Mouse (Mus musculus) liver, postnatal 0 days (tissue): Measurements from ENCODE around the gene Lamtor1. TPM values are rescaled to one million over a fixed set of nuclear protein-coding genes. Genes with fewer than 3 reads are reported as not detected.

Experiments used
- ATAC-seq: fragments of 200-750 bp; cut with Nextera tagmentation; 2 replicates; pipeline ENCODE4 v1.8.0; 2017; ENCODE audit warnings: mild to moderate bottlenecking, moderate library complexity
- DNase-seq: peaks from one replicate; pipeline ENCODE4 v3.0.0-alpha.2; 2016
- H3K27ac ChIP-seq: fragments of 300-500 bp; sonication (generic); 2 replicates; pipeline ENCODE4 v1.5.1; 2014; ENCODE audit warnings: antibody characterized with exemption, moderate library complexity, mild to moderate bottlenecking, low read depth
- H3K27me3 ChIP-seq: fragments of 300-500 bp; sonication (generic); 2 replicates; pipeline ENCODE4 v1.6.1; 2014; ENCODE audit warnings: low read length, control low read depth, mixed read lengths; ENCODE audit not compliant: insufficient read depth
- H3K36me3 ChIP-seq: fragments of 300-500 bp; sonication (generic); replicated peaks from 2 replicates; pipeline ENCODE4 v1.6.1; 2014; ENCODE audit warnings: mild to moderate bottlenecking, control low read depth, low read length, moderate library complexity, mixed read lengths; ENCODE audit not compliant: insufficient read depth
- H3K4me1 ChIP-seq: fragments of 300-500 bp; sonication (generic); 2 replicates; pipeline ENCODE4 v1.6.1; 2014; ENCODE audit warnings: antibody characterized with exemption, mild to moderate bottlenecking, control low read depth; ENCODE audit not compliant: insufficient read depth
- H3K4me2 ChIP-seq: fragments of 300-500 bp; sonication (generic); 2 replicates; pipeline ENCODE4 v1.6.1; 2014; ENCODE audit warnings: low read depth, mild to moderate bottlenecking, low read length, moderate library complexity, mixed read lengths
- H3K4me3 ChIP-seq: fragments of 300-500 bp; sonication (generic); 2 replicates; pipeline ENCODE4 v1.5.1; 2014; ENCODE audit warnings: low read depth, low read length
- H3K9ac ChIP-seq: fragments of 300-500 bp; sonication (generic); replicated peaks from 2 replicates; pipeline ENCODE4 v1.6.1; 2014; ENCODE audit warnings: mild to moderate bottlenecking, moderate library complexity
- H3K9me3 ChIP-seq: fragments of 300-500 bp; sonication (generic); 2 replicates; pipeline ENCODE4 v1.6.1; 2016; ENCODE audit warnings: mild to moderate bottlenecking, control low read depth, low read length, mixed read lengths
- CTCF ChIP-seq: sonication (generic); IDR thresholded peaks from 2 replicates; pipeline ENCODE4 v1.5.1; 2016; ENCODE audit warnings: antibody characterized with exemption, low read depth
- EP300 ChIP-seq: IDR thresholded peaks from 2 replicates; pipeline ENCODE4 v1.6.1; 2016; ENCODE audit warnings: antibody characterized with exemption, low read depth, mild to moderate bottlenecking
- WGBS: fragments of 180-500 bp; shearing (Covaris S2); extraction: QIAGEN DNeasy Blood & Tissue Kit; methylation state at CpG from one replicate; pipeline ENCODE4 v1.1.7; 2014; ENCODE audit not compliant: insufficient replicate concordance; 5-methylcytosine and 5-hydroxymethylcytosine counted together
- polyA plus RNA-seq: library from polyadenylated mRNA; unstranded; fragments of >200 nt; fragmentation: Nextera tagmentation; extraction: Ambion mirVana; gene quantifications from 2 replicates; pipeline ENCODE4 v1.2.1, GENCODE M21; 2015

Gene Lamtor1
- polyA plus RNA-seq, 1 experiment from 2014 or later, result 62.2 TPM

GRCm38 (mm10) chr7:101932551-101932950 is 26.8 kb downstream of the Lamtor1 start:
- DNase-seq, result no peak
- Histone ChIP-seq H3K9me3 (no peaks in the 10 kb centered on the region), H3K4me1 (peaks cover 21% of the 10 kb centered on the region), H3K27ac (no peak overlapping the region), H3K36me3 (no peaks in the 10 kb centered on the region; the same call in 1 of the 2 replicates), H3K4me2 (peak overlapping the region; percentile 96), H3K27me3 (no peaks in the 10 kb centered on the region), H3K4me3 (no peak overlapping the region), H3K9ac (no peak overlapping the region)
- WGBS, result 71% methylated on average over 1 of the region's 1 CpGs
- no peak for TF ChIP-seq EP300
- TF ChIP-seq CTCF, result no peak
- ATAC-seq, result no peak

- Histone ChIP-seq H3K4me1 (peaks cover 21% of the 10 kb centered on the region), H3K9ac (peak overlapping the region; percentile 85), H3K36me3 (no peaks in the 10 kb centered on the region; the same call in 1 of the 2 replicates), H3K4me3 (peak overlapping the region; percentile 77), H3K27ac (peak overlapping the region; percentile 93), H3K9me3 (no peaks in the 10 kb centered on the region), H3K4me2 (peak overlapping the region; percentile 96), H3K27me3 (no peaks in the 10 kb centered on the region)
- ATAC-seq (peak; percentile 40), DNase-seq (peak; percentile 42)
- TF ChIP-seq CTCF, result no peak
- TF ChIP-seq EP300, result no peak
- WGBS, result 4% methylated on average over 15 of the region's 15 CpGs
These were observed 27.6 kb downstream of the Lamtor1 start for GRCm38 (mm10) chr7:101933300-101933699.

- under 1% methylated on average over 40 of the region's 40 CpGs for WGBS
- H3K27ac ChIP-seq, result peak within 1 kb of the TSS; percentile 93
- no peaks in the 10 kb centered on the region; the same call in 1 of the 2 replicates for H3K36me3 ChIP-seq
- peak within 1 kb of the TSS; percentile 96 for H3K4me2 ChIP-seq
- peak within 1 kb of the TSS; percentile 85 for H3K9ac ChIP-seq
- peaks cover 21% of the 10 kb centered on the region for H3K4me1 ChIP-seq
- no peaks in the 10 kb centered on the region for H3K9me3 ChIP-seq
- ATAC-seq (peak; percentile 97), DNase-seq (peak; percentile 97)
- H3K27me3 ChIP-seq, result no peaks in the 10 kb centered on the region
- peak within 1 kb of the TSS; percentile 77 for H3K4me3 ChIP-seq
- TF ChIP-seq CTCF, result no peak
- peak; percentile 75 for TF ChIP-seq EP300
These were observed 28.1 kb downstream of the Lamtor1 start, which contains the start of the genes Lrrc51 and Numa1 for GRCm38 (mm10) chr7:101933751-101934240. Gene Lrrc51, minus strand, starts transcription at chr7:101933895. Gene Numa1, plus strand, starts transcription at chr7:101934111.

- H3K9me3 ChIP-seq, result no peaks in the 10 kb centered on the region
- peak overlapping the region; percentile 26; the same call in 1 of the 2 replicates for H3K9ac ChIP-seq
- H3K4me3 ChIP-seq, result peak overlapping the region; percentile 77; the same call in 1 of the 2 replicates
- ATAC-seq (no peak), DNase-seq (no peak)
- no peak for TF ChIP-seq CTCF
- TF ChIP-seq EP300, result no peak
- H3K4me2 ChIP-seq, result peak overlapping the region; percentile 96
- H3K27ac ChIP-seq, result peak overlapping the region; percentile 5; the same call in 1 of the 2 replicates
- peaks cover 21% of the 10 kb centered on the region for H3K4me1 ChIP-seq
- 82% methylated on average over 4 of the region's 4 CpGs for WGBS
- H3K27me3 ChIP-seq, result no peaks in the 10 kb centered on the region
- no peaks in the 10 kb centered on the region; the same call in 1 of the 2 replicates for H3K36me3 ChIP-seq
These were observed 30.3 kb downstream of the Lamtor1 start for GRCm38 (mm10) chr7:101935957-101936356.

- DNase-seq (no peak), ATAC-seq (no peak)
- no peak overlapping the region for H3K4me3 ChIP-seq
- no peaks in the 10 kb centered on the region for H3K9me3 ChIP-seq
- WGBS, result 87% methylated on average over 4 of the region's 4 CpGs
- peaks cover 21% of the 10 kb centered on the region for H3K4me1 ChIP-seq
- H3K9ac ChIP-seq, result no peak overlapping the region
- no peaks in the 10 kb centered on the region; the same call in 1 of the 2 replicates for H3K36me3 ChIP-seq
- no peak overlapping the region for H3K27ac ChIP-seq
- H3K4me2 ChIP-seq, result no peak overlapping the region
- no peaks in the 10 kb centered on the region for H3K27me3 ChIP-seq
- TF ChIP-seq EP300, result no peak
- TF ChIP-seq CTCF, result no peak
These were observed 31.3 kb downstream of the Lamtor1 start for GRCm38 (mm10) chr7:101936996-101937395.

GRCm38 (mm10) chr7:101937569-101937968 is 31.9 kb downstream of the Lamtor1 start:
- ATAC-seq (no peak), DNase-seq (no peak)
- H3K4me3 ChIP-seq, result no peak overlapping the region
- no peaks in the 10 kb centered on the region; the same call in 1 of the 2 replicates for H3K36me3 ChIP-seq
- no peaks in the 10 kb centered on the region for H3K27me3 ChIP-seq
- WGBS, result 91% methylated on average over 4 of the region's 4 CpGs
- no peak overlapping the region for H3K9ac ChIP-seq
- H3K27ac ChIP-seq, result no peak overlapping the region
- no peak for TF ChIP-seq EP300
- no peak for TF ChIP-seq CTCF
- H3K4me2 ChIP-seq, result no peak overlapping the region
- no peaks in the 10 kb centered on the region for H3K9me3 ChIP-seq
- peaks cover 19% of the 10 kb centered on the region for H3K4me1 ChIP-seq
